Mouse (Mus musculus) telencephalon, adult 2 months (tissue): ENCODE results near the gene Atxn10.

Experiments used
- DNase-seq: peaks from one replicate; pipeline ENCODE4 v3.0.0-alpha.2; 2011; ENCODE audit warnings: low read depth, low spot score

The Atxn10 gene

GRCm38 (mm10) chr15:85403256-85403731, 67.2 kb downstream of the Atxn10 start:
- DNase-seq = peak; percentile 97

GRCm38 (mm10) chr15:85404739-85405138, 68.7 kb downstream of the Atxn10 start:
- DNase-seq = no peak

- DNase-seq = no peak
These were observed 69.5 kb downstream of the Atxn10 start for GRCm38 (mm10) chr15:85405567-85405966.

GRCm38 (mm10) chr15:85406846-85407245, 70.8 kb downstream of the Atxn10 start:
- no peak for DNase-seq

- no peak for DNase-seq
These were observed 71.3 kb downstream of the Atxn10 start for GRCm38 (mm10) chr15:85407342-85407741.

- DNase-seq = no peak
These were observed 72.7 kb downstream of the Atxn10 start for GRCm38 (mm10) chr15:85408790-85409189.

- no peak for DNase-seq
These were observed 73.3 kb downstream of the Atxn10 start for GRCm38 (mm10) chr15:85409245-85409783.

- no peak for DNase-seq
These were observed 73.8 kb downstream of the Atxn10 start for GRCm38 (mm10) chr15:85409836-85410235.

GRCm38 (mm10) chr15:85414620-85415019, 78.6 kb downstream of the Atxn10 start:
- DNase-seq = no peak

GRCm38 (mm10) chr15:85420686-85421085, 84.6 kb downstream of the Atxn10 start:
- no peak for DNase-seq

GRCm38 (mm10) chr15:85424197-85424596, 88.2 kb downstream of the Atxn10 start:
- DNase-seq = no peak

GRCm38 (mm10) chr15:85428140-85428539, 92.1 kb downstream of the Atxn10 start:
- peak; percentile 75 for DNase-seq

- DNase-seq = no peak
These were observed 106.5 kb downstream of the Atxn10 start for GRCm38 (mm10) chr15:85442568-85442967.

GRCm38 (mm10) chr15:85446652-85447051, 110.6 kb downstream of the Atxn10 start:
- DNase-seq = no peak

GRCm38 (mm10) chr15:85456891-85457290, 120.8 kb downstream of the Atxn10 start:
- DNase-seq = no peak

- no peak for DNase-seq
These were observed 121.8 kb downstream of the Atxn10 start for GRCm38 (mm10) chr15:85457838-85458237.

GRCm38 (mm10) chr15:85458631-85459082, 122.6 kb downstream of the Atxn10 start:
- DNase-seq = no peak

GRCm38 (mm10) chr15:85461541-85461940, 125.5 kb downstream of the Atxn10 start:
- no peak for DNase-seq

- peak; percentile 75 for DNase-seq
These were observed 126.1 kb downstream of the Atxn10 start for GRCm38 (mm10) chr15:85462138-85462537.

GRCm38 (mm10) chr15:85463027-85463790, 127.2 kb downstream of the Atxn10 start:
- DNase-seq = no peak

- DNase-seq = no peak
These were observed 128.1 kb downstream of the Atxn10 start for GRCm38 (mm10) chr15:85464190-85464589.

GRCm38 (mm10) chr15:85464823-85465565, 128.9 kb downstream of the Atxn10 start:
- no peak for DNase-seq
